Mouse (Mus musculus) cortical plate, adult 2 months (tissue): Measurements from ENCODE around the gene Plekhg1.

ENCODE experiments used
- CTCF ChIP-seq: fragments of 200-500 bp; IDR thresholded peaks from 2 replicates; pipeline ENCODE4 v1.5.1; 2011; ENCODE audit warnings: mild to moderate bottlenecking, control low read depth, low read length; ENCODE audit not compliant: insufficient read depth; ENCODE audit errors: extremely low read depth
- POLR2A ChIP-seq: fragments of 200-500 bp; IDR thresholded peaks from 2 replicates; pipeline ENCODE4 v1.6.1; 2011; ENCODE audit warnings: mild to moderate bottlenecking, low read length, control low read depth; ENCODE audit not compliant: insufficient read depth; ENCODE audit errors: extremely low read depth

DNA sequence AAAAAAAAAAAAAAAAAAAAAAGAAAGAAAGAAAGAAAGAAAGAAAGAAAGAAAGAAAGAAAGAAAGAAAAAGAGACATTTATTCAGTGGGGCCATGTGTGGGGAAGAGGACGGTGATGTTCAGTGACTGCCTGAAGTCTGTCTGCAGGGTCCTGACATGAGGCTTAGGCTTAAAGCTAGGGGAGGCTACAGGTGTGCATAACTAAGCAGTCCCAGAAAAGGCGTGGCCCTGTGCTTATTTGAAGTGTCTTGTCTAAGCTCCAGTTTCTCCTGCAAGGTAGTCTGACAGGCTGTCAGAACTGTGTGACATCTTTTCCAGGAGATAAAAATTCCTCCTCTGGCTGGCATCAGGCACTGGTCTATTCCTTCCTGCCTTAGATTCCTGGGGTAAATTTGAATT is 37.6 kb upstream of the Plekhg1 start:
- TF ChIP-seq CTCF (no peak), POLR2A (no peak)
